Mouse (Mus musculus): ENCODE results near the gene Thap4. TPM values are rescaled to one million over a fixed set of nuclear protein-coding genes. Genes with fewer than 3 reads are reported as not detected.
A peak's percentile ranks its signal among the peaks of the same experiment; 100 is the strongest.

Thap4 gene
- total RNA-seq, 1 experiment from 2014 or later = 26.2 TPM

- no peak for ATAC-seq (replicated peaks; ENCODE audit: low read depth, poor library complexity, severe bottlenecking)
These were observed 6.1 kb downstream of the Thap4 start for GRCm38 (mm10) chr1:93748539-93748938.

GRCm38 (mm10) chr1:93746179-93746578, 8.5 kb downstream of the Thap4 start:
- no peak for ATAC-seq (replicated peaks; ENCODE audit: low read depth, poor library complexity, severe bottlenecking)

- no peak for ATAC-seq (replicated peaks; ENCODE audit: low read depth, poor library complexity, severe bottlenecking)
These were observed 11.8 kb downstream of the Thap4 start for GRCm38 (mm10) chr1:93742910-93743309.

- ATAC-seq (replicated peaks; ENCODE audit: low read depth, poor library complexity, severe bottlenecking) = peak; percentile 58; the same call in 1 of the 2 replicates
These were observed 12.7 kb downstream of the Thap4 start for GRCm38 (mm10) chr1:93741987-93742386.

GRCm38 (mm10) chr1:93740671-93741070, 14.0 kb downstream of the Thap4 start:
- ATAC-seq (replicated peaks; ENCODE audit: low read depth, poor library complexity, severe bottlenecking) = no peak

- ATAC-seq (replicated peaks; ENCODE audit: low read depth, poor library complexity, severe bottlenecking) = no peak
These were observed 17.0 kb downstream of the Thap4 start for GRCm38 (mm10) chr1:93737711-93738110.

- no peak for ATAC-seq (replicated peaks; ENCODE audit: low read depth, poor library complexity, severe bottlenecking)
These were observed 18.8 kb downstream of the Thap4 start for GRCm38 (mm10) chr1:93735859-93736258.

GRCm38 (mm10) chr1:93731880-93732281, 22.8 kb downstream of the Thap4 start:
- no peak for ATAC-seq (replicated peaks; ENCODE audit: low read depth, poor library complexity, severe bottlenecking)

GRCm38 (mm10) chr1:93731103-93731502, 23.6 kb downstream of the Thap4 start:
- ATAC-seq (replicated peaks; ENCODE audit: low read depth, poor library complexity, severe bottlenecking) = no peak

- ATAC-seq (replicated peaks; ENCODE audit: low read depth, poor library complexity, severe bottlenecking) = peak; percentile 96
These were observed 27.7 kb downstream of the Thap4 start for GRCm38 (mm10) chr1:93726974-93727373.

GRCm38 (mm10) chr1:93726116-93726515, 28.5 kb downstream of the Thap4 start:
- ATAC-seq (replicated peaks; ENCODE audit: low read depth, poor library complexity, severe bottlenecking) = no peak

GRCm38 (mm10) chr1:93725665-93726064, 29.0 kb downstream of the Thap4 start:
- no peak for ATAC-seq (replicated peaks; ENCODE audit: low read depth, poor library complexity, severe bottlenecking)

- no peak for ATAC-seq (replicated peaks; ENCODE audit: low read depth, poor library complexity, severe bottlenecking)
These were observed 30.0 kb downstream of the Thap4 start for GRCm38 (mm10) chr1:93724623-93725022.

- no peak for ATAC-seq (replicated peaks; ENCODE audit: low read depth, poor library complexity, severe bottlenecking)
These were observed 33.1 kb downstream of the Thap4 start for GRCm38 (mm10) chr1:93721557-93721956.

- no peak for ATAC-seq (replicated peaks; ENCODE audit: low read depth, poor library complexity, severe bottlenecking)
These were observed 38.5 kb downstream of the Thap4 start for GRCm38 (mm10) chr1:93716166-93716565.

- no peak for ATAC-seq (replicated peaks; ENCODE audit: low read depth, poor library complexity, severe bottlenecking)
These were observed 49.3 kb downstream of the Thap4 start for GRCm38 (mm10) chr1:93705389-93705788.

- no peak for ATAC-seq (replicated peaks; ENCODE audit: low read depth, poor library complexity, severe bottlenecking)
These were observed 50.3 kb downstream of the Thap4 start for GRCm38 (mm10) chr1:93704341-93704740.

- ATAC-seq (replicated peaks; ENCODE audit: low read depth, poor library complexity, severe bottlenecking) = no peak
These were observed 51.1 kb downstream of the Thap4 start for GRCm38 (mm10) chr1:93703472-93704048.

GRCm38 (mm10) chr1:93702106-93702505, 52.6 kb downstream of the Thap4 start:
- no peak for ATAC-seq (replicated peaks; ENCODE audit: low read depth, poor library complexity, severe bottlenecking)

GRCm38 (mm10) chr1:93699159-93699558, 55.5 kb downstream of the Thap4 start:
- ATAC-seq (replicated peaks; ENCODE audit: low read depth, poor library complexity, severe bottlenecking) = no peak

GRCm38 (mm10) chr1:93697317-93697716, 57.3 kb downstream of the Thap4 start:
- no peak for ATAC-seq (replicated peaks; ENCODE audit: low read depth, poor library complexity, severe bottlenecking)

GRCm38 (mm10) chr1:93694966-93695365, 59.7 kb downstream of the Thap4 start:
- ATAC-seq (replicated peaks; ENCODE audit: low read depth, poor library complexity, severe bottlenecking) = no peak
